Mouse (Mus musculus) bone marrow macrophage, adult 2 months (primary cell): ENCODE measurements around the gene Ttf2.

Experiments used
- CTCF ChIP-seq: IDR thresholded peaks from 2 replicates; pipeline ENCODE4 v1.5.1; 2012; ENCODE audit warnings: low read depth, mild to moderate bottlenecking, low read length, moderate library complexity
- POLR2A ChIP-seq: IDR thresholded peaks from 2 replicates; pipeline ENCODE4 v1.6.1; 2012; ENCODE audit warnings: mild to moderate bottlenecking, low read depth, low read length, borderline replicate concordance

DNA sequence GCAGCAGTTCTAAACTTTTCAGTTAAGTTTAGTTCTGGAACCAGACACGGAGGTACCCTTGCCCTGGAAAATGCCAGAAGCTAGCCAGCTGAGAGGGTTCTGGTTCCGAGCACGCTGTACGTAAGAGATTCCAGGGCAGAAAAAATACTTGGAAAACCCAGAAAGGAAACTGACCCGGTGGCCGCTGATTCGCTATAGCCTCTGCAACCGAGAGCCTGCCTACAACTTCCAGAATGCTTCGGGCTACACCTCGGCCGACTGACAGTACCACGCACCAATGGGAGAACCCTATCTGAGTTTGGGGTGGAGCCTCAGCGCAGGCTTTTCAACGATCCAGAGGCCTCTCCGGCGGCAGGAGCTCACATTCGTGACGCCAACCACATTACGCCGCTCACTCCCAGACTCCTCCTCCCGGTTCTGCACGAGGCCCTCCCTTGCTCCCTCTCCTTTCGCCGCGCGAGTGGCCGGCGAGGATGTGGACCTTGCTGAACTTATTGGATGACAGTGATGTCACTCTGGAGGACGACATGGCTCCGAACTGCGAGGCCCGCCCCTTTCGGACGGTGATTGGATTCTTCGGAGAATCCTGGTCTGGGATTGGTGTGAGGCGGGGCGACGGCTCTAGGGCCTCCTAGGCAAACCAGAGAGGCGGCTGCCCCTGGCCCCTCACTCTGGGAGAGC is 47.5 kb downstream of the Ttf2 start, which contains the start of gene Trim45:
- TF ChIP-seq CTCF (no peak), POLR2A (no peak)
